Comparison of ENCODE assay signal across 9 mouse cellular contexts in genomic region chr11:96629775-96630174, GRCm38 (mm10).
A peak's percentile ranks its signal among the peaks of the same experiment; 100 is the strongest.
DNase-seq lines count a peak whose midpoint lies in the region; ATAC-seq and TF ChIP-seq lines count a peak whose summit lies in the region.
"Had no signal": no experiment of that assay in that cellular context is flagged by ENCODE, and none has a peak within 500 bp of the region (broad histone marks: within the 10 kb centered on the region; RNA-seq: fewer than 3 reads in every experiment).

No protein-coding gene starts in this region.

- no peak overlapping the region for H3K4me3 ChIP-seq in CH12.LX (replicated peaks in 1 of 3; ENCODE audit: low read depth in 2 of 3, low read length in 2 of 3, poor library complexity in 1 of 3)
- H3K4me3 ChIP-seq: stomach, embryonic 15.5 days had no signal

- TF ChIP-seq POLR2A in CH12.LX (IDR thresholded peaks at IDR 0.05; ENCODE audit: low read depth, low read length): peak; percentile 25; the same call in 1 of the 2 replicates
- no peak for TF ChIP-seq POLR2A in brain, embryonic 14.5 days (IDR thresholded peaks at IDR 0.05; ENCODE audit: borderline replicate concordance, extremely low read depth, insufficient read depth, insufficient read length, poor library complexity, severe bottlenecking)

- no peak for TF ChIP-seq CTCF in CH12.LX (conservative IDR thresholded peaks at IDR 0.05 in 1 of 2, IDR thresholded peaks at IDR 0.05 in 1 of 2; ENCODE audit: low read depth in 2 of 2, low read length in 2 of 2)
- no peak for TF ChIP-seq CTCF in brain, embryonic 14.5 days (IDR thresholded peaks at IDR 0.05; ENCODE audit: borderline replicate concordance, extremely low read depth, insufficient read depth, insufficient read length)

- intact Hi-C loops in heart, postnatal 10 days (cut with DNase I): no loop called here

- peaks cover 0 to 6% of the 10 kb centered on the region in 2 experiments; a peak in 1 of 4 replicates for H3K4me1 ChIP-seq in CH12.LX (ENCODE audit: control insufficient read depth in 1 of 2, insufficient read depth in 2 of 2)
- H3K4me1 ChIP-seq: stomach, embryonic 15.5 days had no signal

- H3K4me2 ChIP-seq in CH12.LX (ENCODE audit: insufficient read depth, low read depth, poor library complexity, severe bottlenecking): no peak overlapping the region
- H3K4me2 ChIP-seq: stomach, embryonic 15.5 days had no signal

- no peak for ATAC-seq in CD4-positive, CD25-positive, alpha-beta regulatory T cell, adult 4 months

- H3K79me2 ChIP-seq in CH12.LX (replicated peaks; ENCODE audit: control insufficient read depth, extremely low read depth, insufficient read depth, poor library complexity, severe bottlenecking): no peaks in the 10 kb centered on the region

- TF ChIP-seq RAD21 in CH12.LX (IDR thresholded peaks at IDR 0.05; ENCODE audit: low read depth, low read length): no peak

- peak; percentile 32 for DNase-seq in heart, postnatal 4 days
- DNase-seq in heart, postnatal 10 days: no peak
- DNase-seq in CH12.LX (ENCODE audit: extremely low read depth): no peak
- peak; percentile 87 for DNase-seq in brain, embryonic 14.5 days (ENCODE audit: low read depth)
- DNase-seq in layer of hippocampus, adult 18-20 months (ENCODE audit: low spot score in 2 of 2): peak; percentile 25 to 57
- DNase-seq in ovary, postnatal 10 days (ENCODE audit: low spot score): no peak
- DNase-seq in thymus, postnatal 14 days: no peak

- no peak overlapping the region for H3K27ac ChIP-seq in CH12.LX (ENCODE audit: insufficient read depth, low read depth)
- H3K27ac ChIP-seq: stomach, embryonic 15.5 days had no signal

- no peak for TF ChIP-seq EP300 in CH12.LX (IDR thresholded peaks at IDR 0.05; ENCODE audit: low read length)

- no peaks in the 10 kb centered on the region for H3K36me3 ChIP-seq in CH12.LX (replicated peaks in 1 of 2; ENCODE audit: control insufficient read depth in 1 of 2, insufficient read depth in 1 of 2, low read length in 1 of 2)
- H3K36me3 ChIP-seq: stomach, embryonic 15.5 days had no signal

- dilution Hi-C loops in CH12.LX (cut with MboI; ENCODE audit: extremely low pct_ligation_motif_present, extremely low pct_unique_long_range_greater_than_20kb, low sequenced_read_pairs): no loop called here

- no peaks in the 10 kb centered on the region for H3K9me3 ChIP-seq in CH12.LX (replicated peaks; ENCODE audit: low read length)
- H3K9me3 ChIP-seq: stomach, embryonic 15.5 days had no signal

- H3K27me3 ChIP-seq in CH12.LX (replicated peaks): peaks cover 2% of the 10 kb centered on the region
- H3K27me3 ChIP-seq: stomach, embryonic 15.5 days had no signal

- in situ Hi-C loops in CH12.LX (cut with MboI; ENCODE audit: low pct_ligation_motif_present, low pct_unique_long_range_greater_than_20kb, low sequenced_read_pairs): no loop called here

- no peak overlapping the region for H3K9ac ChIP-seq in CH12.LX (ENCODE audit: insufficient read depth, low read depth)
- H3K9ac ChIP-seq: stomach, embryonic 15.5 days had no signal

TF ChIP-seq in CH12.LX, 34 proteins besides CTCF, POLR2A, EP300 and RAD21:
- TF ChIP-seq BHLHE40 (IDR thresholded peaks at IDR 0.05; ENCODE audit: low read depth, low read length) (no peak), SIN3A (IDR thresholded peaks at IDR 0.05; ENCODE audit: low read length) (no peak), E2F4 (IDR thresholded peaks at IDR 0.05; ENCODE audit: insufficient replicate concordance, low read depth, low read length) (no peak), TCF12 (IDR thresholded peaks at IDR 0.05; ENCODE audit: low read depth, low read length) (no peak), PAX5 (IDR thresholded peaks at IDR 0.05; ENCODE audit: low read length) (no peak), CHD2 (IDR thresholded peaks at IDR 0.05; ENCODE audit: low read length) (no peak), MXI1 (IDR thresholded peaks at IDR 0.05; ENCODE audit: low read depth, low read length) (no peak), ETS1 (conservative IDR thresholded peaks at IDR 0.05; ENCODE audit: low read depth, low read length) (no peak), JUN (IDR thresholded peaks at IDR 0.05; ENCODE audit: insufficient read depth, low read depth, low read length) (no peak), KAT2A (IDR thresholded peaks at IDR 0.05; ENCODE audit: insufficient replicate concordance, low read length) (no peak), TBP (conservative IDR thresholded peaks at IDR 0.05; ENCODE audit: low read depth, low read length) (no peak), ZKSCAN1 (IDR thresholded peaks at IDR 0.05; ENCODE audit: borderline replicate concordance, low read depth, low read length) (no peak), NELFE (IDR thresholded peaks at IDR 0.05; ENCODE audit: low read depth, low read length) (no peak), GABPA (IDR thresholded peaks at IDR 0.05; ENCODE audit: insufficient replicate concordance, low read depth, low read length) (no peak), ZC3H11A (IDR thresholded peaks at IDR 0.05; ENCODE audit: low read depth, low read length) (no peak), MEF2A (IDR thresholded peaks at IDR 0.05; ENCODE audit: borderline replicate concordance, low read depth, low read length) (no peak), USF1 (IDR thresholded peaks at IDR 0.05; ENCODE audit: low read depth, low read length) (no peak), MAFK (IDR thresholded peaks at IDR 0.05; ENCODE audit: insufficient replicate concordance, low read length) (no peak), ELF1 (IDR thresholded peaks at IDR 0.05; ENCODE audit: low read depth, low read length) (no peak), RCOR1 (conservative IDR thresholded peaks at IDR 0.05; ENCODE audit: low read depth, low read length) (no peak)

Comparison
In these comparisons a context has a peak if more than half of its experiments do, and no peak if none do; other contexts are left out.
1. DNase-seq: peak in heart, postnatal 4 days (single experiment), brain, embryonic 14.5 days (single experiment) and layer of hippocampus, adult 18-20 months (2 of 2); none in heart, postnatal 10 days (0 of 2), CH12.LX (single experiment), ovary, postnatal 10 days (single experiment) and thymus, postnatal 14 days (single experiment).